Mouse (Mus musculus) WW6 (cell line): ENCODE measurements around the gene Gstm7.
"Not testable (repeated sequence)": the region's sequence is repeated elsewhere in the genome, so short reads cannot be mapped to it uniquely, and the experiment has no call there.

Source experiments
- DNase-seq: peaks from one replicate; pipeline ENCODE4 v3.0.0-alpha.2; 2013; ENCODE audit warnings: low read depth, low spot score

Gstm7 gene

DNA sequence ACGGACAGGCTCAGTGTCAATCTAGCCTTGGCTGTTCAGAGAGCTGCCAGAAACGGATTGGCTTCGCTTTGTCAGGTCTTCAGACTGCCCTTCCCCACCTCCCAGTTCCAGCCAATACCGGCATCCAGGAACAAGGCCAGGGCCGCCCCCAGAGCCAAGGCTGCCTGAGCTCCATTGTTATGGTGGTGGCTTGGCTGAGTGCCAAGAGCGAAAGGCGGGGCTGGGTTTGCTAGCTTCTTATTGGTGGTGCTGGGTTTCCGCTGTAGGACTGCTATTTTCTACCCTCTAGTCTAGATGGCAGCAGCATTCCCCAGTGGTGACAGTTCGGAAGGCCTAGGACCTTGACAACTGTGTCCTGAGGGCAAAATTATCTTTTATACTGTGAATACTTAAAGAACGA is at the start of gene Gstm7:
TSS of gene Gstm7 (minus strand) at position 148 of the 400 bp plus-strand sequence.
- DNase-seq, result peak; percentile 92

GRCm38 (mm10) chr3:107981261-107981660 is 49.6 kb upstream of the Gstm7 start:
- no peak for DNase-seq

DNA sequence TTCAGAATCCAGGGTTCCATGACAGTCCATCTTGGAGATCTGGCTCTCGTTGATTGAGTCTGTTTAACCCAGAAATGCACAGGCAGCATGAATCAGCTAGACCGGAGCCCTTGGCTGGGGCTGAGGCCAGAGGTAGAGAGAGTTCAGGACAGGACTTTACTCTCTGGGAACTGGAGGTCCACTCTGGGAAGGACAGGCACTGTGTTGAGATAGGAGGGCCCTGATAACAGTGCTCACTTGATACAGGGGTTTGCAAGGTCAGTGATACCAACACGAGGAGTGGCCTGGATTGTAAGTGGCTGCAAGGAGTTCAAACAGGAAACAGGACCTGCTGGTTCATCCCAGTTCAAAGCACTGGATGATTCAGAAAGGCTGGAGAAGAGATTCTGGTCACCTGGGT is 46.1 kb upstream of the Gstm7 start:
- no peak for DNase-seq

- no peak for DNase-seq
Observed at GRCm38 (mm10) chr3:107974237-107974636, 42.6 kb upstream of the Gstm7 start.

DNA sequence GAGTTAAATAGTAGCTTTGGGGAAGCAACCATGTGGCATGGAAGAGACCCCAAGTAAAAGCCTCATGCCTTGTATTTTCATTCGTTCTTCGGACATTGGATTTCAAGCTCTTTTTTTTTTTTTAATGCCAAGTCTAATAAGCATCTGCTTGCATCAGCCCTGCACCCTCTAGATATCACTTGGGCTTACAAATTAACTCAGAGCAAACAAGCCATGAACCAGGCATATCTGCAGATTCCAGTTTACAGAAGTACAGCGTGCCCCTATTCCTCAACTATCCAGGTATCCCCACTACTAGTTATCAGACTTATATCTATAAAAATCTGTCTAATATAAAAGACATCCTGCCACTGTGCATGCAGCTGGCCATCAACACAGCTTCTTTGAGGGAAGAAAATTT is 40.5 kb upstream of the Gstm7 start:
- DNase-seq, result no peak

- not testable (repeated sequence) for DNase-seq
Observed at GRCm38 (mm10) chr3:107971101-107971500, 39.5 kb upstream of the Gstm7 start.

- DNase-seq, result no peak
Observed at GRCm38 (mm10) chr3:107968724-107969395, 37.2 kb upstream of the Gstm7 start, which contains the start of gene Gstm3. Gstm3 (minus strand) TSS chr3:107969283.

DNA sequence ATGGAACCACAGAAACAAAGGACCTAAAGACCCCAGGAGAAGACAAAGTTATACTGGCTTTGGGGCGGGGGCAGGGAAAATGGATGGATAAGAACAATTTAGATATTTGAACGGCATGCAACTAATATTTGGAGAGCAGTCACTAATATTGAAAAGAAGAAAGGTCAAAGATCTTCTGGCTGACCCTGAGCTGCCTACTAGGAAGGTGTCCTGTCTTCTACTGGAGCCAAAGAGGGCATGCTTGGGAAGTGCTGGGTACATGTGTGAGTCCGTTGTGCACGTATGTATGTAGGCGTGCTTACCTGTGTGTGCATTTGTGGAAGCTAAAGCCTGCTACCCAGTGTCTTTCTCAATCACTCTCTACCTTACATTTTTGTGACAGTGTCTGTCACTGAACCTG is 35.0 kb upstream of the Gstm7 start:
- DNase-seq, result no peak

- no peak for DNase-seq
Observed at GRCm38 (mm10) chr3:107965592-107965991, 34.0 kb upstream of the Gstm7 start.

DNA sequence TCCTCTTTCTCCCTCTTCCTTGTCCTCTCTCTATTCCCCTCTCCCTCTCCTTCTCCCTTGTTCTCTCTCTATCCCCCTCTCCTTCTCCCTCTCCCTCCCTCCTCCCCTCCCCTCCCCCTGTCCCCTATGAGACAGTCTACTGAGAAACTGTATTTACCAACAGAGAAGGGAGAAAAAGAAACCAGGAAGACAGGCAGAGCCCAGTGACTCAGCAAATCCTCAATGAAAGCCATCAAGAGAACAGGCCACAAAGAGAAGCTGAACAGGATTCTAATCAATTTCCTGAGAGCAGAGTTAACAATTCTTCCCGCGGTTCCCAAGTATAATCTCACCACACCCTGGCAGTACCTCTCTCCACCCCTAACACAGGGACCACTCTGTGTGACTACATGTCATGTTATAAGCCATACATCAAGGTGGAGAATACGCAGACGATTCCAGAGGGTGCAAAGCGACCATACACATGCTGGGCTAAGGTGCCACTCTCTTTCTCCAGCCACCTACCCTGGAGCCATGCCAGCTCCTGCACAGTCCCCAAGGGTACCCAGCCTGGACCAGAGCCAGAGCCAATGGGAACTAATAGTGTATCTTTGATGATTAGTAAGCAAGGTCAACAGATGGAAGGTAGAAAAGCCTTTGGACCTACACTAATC is 33.2 kb upstream of the Gstm7 start:
- no peak for DNase-seq

DNA sequence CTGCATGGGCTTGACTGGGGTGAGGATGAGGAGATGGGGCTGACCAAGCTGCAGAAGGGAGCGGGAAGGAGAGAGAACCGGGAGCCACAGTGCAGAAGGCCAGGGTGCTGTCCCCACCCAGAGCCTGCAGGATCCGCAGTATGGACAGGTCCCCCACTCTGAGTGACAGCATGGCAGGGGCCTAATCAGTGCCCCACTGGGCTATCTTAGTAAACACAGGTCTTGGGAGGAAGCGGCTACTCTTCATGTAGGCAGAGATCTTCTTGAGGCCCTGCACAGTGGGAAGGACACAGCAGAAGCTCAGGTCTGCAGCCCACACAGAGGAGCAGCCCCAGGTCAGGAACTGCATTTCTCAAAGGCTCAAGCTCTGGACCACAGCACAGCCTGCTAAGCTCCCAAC is 32.4 kb upstream of the Gstm7 start:
- no peak for DNase-seq

DNA sequence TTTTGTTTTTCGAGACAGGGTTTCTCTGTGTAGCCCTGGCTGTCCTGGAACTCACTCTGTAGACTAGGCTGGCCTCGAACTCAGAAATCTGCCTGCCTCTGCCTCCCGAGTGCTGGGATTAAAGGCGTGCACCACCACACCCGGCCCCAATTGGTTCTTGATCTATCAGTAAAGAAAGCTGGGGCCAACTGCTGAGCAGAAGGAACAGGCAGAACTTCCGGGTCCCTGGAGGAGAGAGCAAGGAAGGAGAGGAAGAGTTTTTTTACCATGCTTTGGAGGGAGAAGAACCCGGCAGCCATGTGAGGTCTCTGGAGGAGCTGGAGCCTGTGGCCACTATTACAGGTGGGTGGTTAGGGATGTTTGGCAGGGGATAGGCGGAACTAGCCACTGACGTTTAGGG is 23.6 kb upstream of the Gstm7 start:
- not testable (repeated sequence) for DNase-seq

DNA sequence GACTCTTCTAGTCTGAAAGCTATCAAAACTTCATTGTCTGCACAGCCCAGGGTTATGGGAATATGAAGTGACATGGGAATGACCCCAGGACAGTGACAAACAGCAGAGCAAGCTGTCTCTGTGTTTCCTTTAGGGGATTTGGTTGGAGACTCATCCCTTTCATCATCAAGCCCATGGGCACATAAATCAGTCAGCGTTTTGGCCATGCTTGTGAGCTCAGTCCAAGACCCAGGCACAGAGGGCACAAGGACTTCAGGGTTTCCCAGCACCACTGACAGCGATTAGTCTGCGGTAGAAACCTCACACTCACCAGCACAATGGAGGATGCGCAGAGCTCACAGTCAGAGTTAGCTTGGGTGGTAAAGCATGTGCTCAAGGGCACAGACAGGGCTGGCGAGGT is 22.3 kb upstream of the Gstm7 start:
- no peak for DNase-seq

DNA sequence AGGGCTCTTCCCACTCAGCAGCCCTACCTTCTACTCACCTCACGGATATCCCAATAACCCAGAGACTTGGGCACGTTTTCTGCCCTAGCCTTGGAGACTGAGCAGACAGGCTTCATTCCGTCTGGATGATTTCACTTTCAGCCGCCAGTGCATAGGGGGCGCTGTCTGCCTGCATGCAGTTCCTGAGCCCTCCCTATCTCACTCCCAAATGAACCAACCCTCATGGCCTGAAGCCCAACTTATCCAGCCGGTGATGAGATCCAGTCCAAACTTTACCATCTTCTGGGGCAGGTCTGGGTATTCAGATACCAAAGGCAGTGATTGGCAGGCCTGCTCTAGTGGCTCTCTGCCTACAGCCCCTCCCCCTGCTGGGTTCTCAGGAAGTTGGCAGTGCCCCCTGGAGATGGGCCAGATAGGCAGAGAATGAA is 21.7 kb upstream of the Gstm7 start:
- DNase-seq, result peak; percentile 52

- DNase-seq, result no peak
Observed at GRCm38 (mm10) chr3:107950531-107950930, 18.9 kb upstream of the Gstm7 start.

- not testable (repeated sequence) for DNase-seq
Observed at GRCm38 (mm10) chr3:107949461-107949860, 17.8 kb upstream of the Gstm7 start.

GRCm38 (mm10) chr3:107945729-107946128 is 14.1 kb upstream of the Gstm7 start:
- DNase-seq, result no peak

GRCm38 (mm10) chr3:107943239-107943990 is 11.8 kb upstream of the Gstm7 start, which contains the start of gene Gstm6:
Gstm6 (minus strand) TSS chr3:107943749.
- DNase-seq, result peak; percentile 75

GRCm38 (mm10) chr3:107941261-107941660 is 9.6 kb upstream of the Gstm7 start:
- no peak for DNase-seq

GRCm38 (mm10) chr3:107940524-107940923 is 8.9 kb upstream of the Gstm7 start:
- DNase-seq, result no peak

GRCm38 (mm10) chr3:107939830-107940229 is 8.2 kb upstream of the Gstm7 start:
- no peak for DNase-seq

GRCm38 (mm10) chr3:107939403-107939802 is 7.8 kb upstream of the Gstm7 start:
- no peak for DNase-seq
